Mouse (Mus musculus): ENCODE results near the gene Fhl2. TPM values are rescaled to one million over a fixed set of nuclear protein-coding genes. Genes with fewer than 3 reads are reported as not detected.

Gene Fhl2
- polyA plus RNA-seq, 1 experiment from 2014 or later, result 24.7 TPM

- no peaks in the 10 kb centered on the region for H3K36me3 ChIP-seq (replicated peaks)
- no peaks in the 10 kb centered on the region for H3K4me1 ChIP-seq
- H3K27ac ChIP-seq, result no peak overlapping the region
- ATAC-seq (replicated peaks), result no peak
- no peaks in the 10 kb centered on the region for H3K27me3 ChIP-seq (replicated peaks)
- H3K9ac ChIP-seq, result no peak overlapping the region
- H3K9me3 ChIP-seq, result no peaks in the 10 kb centered on the region
- WGBS, result 5% methylated on average over 7 of the region's 7 CpGs
- no peak overlapping the region for H3K4me3 ChIP-seq
- no peak overlapping the region for H3K4me2 ChIP-seq
Measured at GRCm38 (mm10) chr1:43186334-43186733, 10.4 kb downstream of the Fhl2 start.

DNA sequence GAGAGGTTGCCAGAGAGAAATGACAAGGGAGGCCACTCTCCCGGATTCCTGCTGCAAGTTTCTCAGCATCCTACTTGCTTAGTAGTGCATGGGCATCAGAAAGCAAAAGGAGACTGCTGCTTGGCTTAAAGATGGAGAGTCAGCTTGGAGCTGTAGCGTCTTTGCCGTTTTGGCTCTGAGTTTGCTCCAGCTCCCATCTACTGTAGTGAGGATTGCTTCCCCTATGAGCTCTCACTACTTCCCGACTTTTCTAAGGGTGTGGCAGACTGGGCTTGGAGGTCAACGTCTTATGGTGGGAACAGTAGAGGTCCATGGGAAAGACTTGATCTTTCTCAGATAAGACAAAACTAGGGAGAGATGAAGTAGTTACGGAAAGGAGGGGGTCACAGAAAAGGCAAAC, 15.9 kb downstream of the Fhl2 start:
- H3K27ac ChIP-seq, result no peak overlapping the region
- H3K9me3 ChIP-seq, result no peaks in the 10 kb centered on the region
- H3K27me3 ChIP-seq (replicated peaks), result no peaks in the 10 kb centered on the region
- no peak overlapping the region for H3K4me2 ChIP-seq
- no peak for ATAC-seq (replicated peaks)
- no peak overlapping the region for H3K9ac ChIP-seq
- H3K4me3 ChIP-seq, result no peak overlapping the region
- WGBS, result 85% methylated on average over 6 of the region's 6 CpGs
- no peaks in the 10 kb centered on the region for H3K4me1 ChIP-seq
- H3K36me3 ChIP-seq (replicated peaks), result no peaks in the 10 kb centered on the region

DNA sequence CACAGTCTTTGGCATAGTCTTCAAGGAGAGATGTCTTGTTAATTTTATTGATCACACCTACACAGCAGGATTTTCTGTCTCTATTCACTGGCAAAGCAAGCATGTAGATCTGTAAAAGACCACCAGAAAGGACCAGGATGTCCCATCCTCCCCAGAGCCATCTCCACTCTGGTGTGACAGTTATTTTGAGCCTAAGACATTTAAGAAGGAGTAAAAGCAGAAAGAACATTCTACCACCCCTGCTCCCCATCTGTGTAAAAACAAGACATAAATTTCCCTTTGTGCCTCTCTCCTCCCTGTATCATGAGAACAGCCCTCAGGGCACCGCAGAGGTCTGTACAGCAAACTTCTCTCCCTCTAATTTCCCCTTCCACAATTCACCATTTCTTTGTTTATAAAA, 18.0 kb downstream of the Fhl2 start:
- no peaks in the 10 kb centered on the region for H3K27me3 ChIP-seq (replicated peaks)
- no peak overlapping the region for H3K4me3 ChIP-seq
- no peaks in the 10 kb centered on the region for H3K36me3 ChIP-seq (replicated peaks)
- H3K4me1 ChIP-seq, result no peaks in the 10 kb centered on the region
- no peak overlapping the region for H3K27ac ChIP-seq
- H3K9me3 ChIP-seq, result no peaks in the 10 kb centered on the region
- H3K4me2 ChIP-seq, result no peak overlapping the region
- no peak for ATAC-seq (replicated peaks)
- WGBS, result 96% methylated on average over 1 of the region's 1 CpGs
- H3K9ac ChIP-seq, result no peak overlapping the region

DNA sequence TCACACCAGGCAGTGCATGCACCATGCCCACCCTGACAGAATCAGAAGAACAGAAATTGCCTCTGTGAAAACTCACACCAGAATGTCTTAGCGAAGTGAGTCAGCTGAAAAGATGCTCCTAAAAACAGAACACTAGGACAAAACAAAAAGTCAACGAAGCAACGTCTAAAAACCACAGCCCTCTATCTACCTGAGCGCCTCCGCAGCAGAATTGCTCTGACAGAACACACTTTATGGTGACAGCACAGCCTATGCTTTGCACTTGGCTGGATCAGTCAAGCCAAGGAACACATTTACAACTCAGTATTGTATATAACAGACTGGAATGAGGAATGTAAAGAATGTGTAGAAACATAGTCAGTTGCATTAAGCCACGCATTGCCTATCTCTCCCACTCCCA, 18.4 kb downstream of the Fhl2 start:
- Histone ChIP-seq H3K27ac (no peak overlapping the region), H3K4me2 (no peak overlapping the region), H3K4me1 (no peaks in the 10 kb centered on the region), H3K27me3 (replicated peaks) (no peaks in the 10 kb centered on the region), H3K36me3 (replicated peaks) (no peaks in the 10 kb centered on the region), H3K4me3 (no peak overlapping the region), H3K9me3 (no peaks in the 10 kb centered on the region), H3K9ac (no peak overlapping the region)
- WGBS, result 90% methylated on average over 6 of the region's 6 CpGs
- no peak for ATAC-seq (replicated peaks)

- 83% methylated on average over 7 of the region's 7 CpGs for WGBS
- H3K27ac ChIP-seq, result no peak overlapping the region
- no peak overlapping the region for H3K4me2 ChIP-seq
- H3K9me3 ChIP-seq, result no peaks in the 10 kb centered on the region
- no peaks in the 10 kb centered on the region for H3K27me3 ChIP-seq (replicated peaks)
- H3K4me1 ChIP-seq, result no peaks in the 10 kb centered on the region
- H3K4me3 ChIP-seq, result no peak overlapping the region
- ATAC-seq (replicated peaks), result no peak
- no peak overlapping the region for H3K9ac ChIP-seq
- H3K36me3 ChIP-seq (replicated peaks), result no peaks in the 10 kb centered on the region
Measured at GRCm38 (mm10) chr1:43173283-43174226, 23.2 kb downstream of the Fhl2 start.

DNA sequence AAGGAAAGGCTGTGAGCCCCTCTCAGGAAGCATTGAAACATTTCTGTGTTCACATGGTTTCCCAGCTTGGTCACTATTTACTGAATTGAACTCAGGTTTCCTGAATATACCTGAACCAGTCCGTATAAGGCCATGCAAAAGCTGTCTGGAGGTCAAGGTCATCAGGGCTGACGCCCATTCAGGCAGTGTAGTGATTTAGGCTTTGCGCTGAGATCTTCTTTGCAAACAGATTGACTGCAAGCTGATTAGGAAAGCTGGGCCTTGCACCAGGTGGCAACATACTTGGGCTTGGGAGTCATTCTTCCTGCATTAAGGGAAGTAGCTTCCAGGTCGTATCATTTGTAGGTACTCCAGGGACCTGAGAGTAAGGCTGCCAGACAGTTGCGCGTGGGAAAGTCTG, 25.0 kb downstream of the Fhl2 start:
- 89% methylated on average over 6 of the region's 6 CpGs for WGBS
- no peaks in the 10 kb centered on the region for H3K36me3 ChIP-seq (replicated peaks)
- no peaks in the 10 kb centered on the region for H3K4me1 ChIP-seq
- H3K27ac ChIP-seq, result no peak overlapping the region
- no peaks in the 10 kb centered on the region for H3K27me3 ChIP-seq (replicated peaks)
- no peak overlapping the region for H3K4me2 ChIP-seq
- H3K9ac ChIP-seq, result no peak overlapping the region
- H3K9me3 ChIP-seq, result no peaks in the 10 kb centered on the region
- H3K4me3 ChIP-seq, result no peak overlapping the region
- no peak for ATAC-seq (replicated peaks)

- H3K4me3 ChIP-seq, result no peak overlapping the region
- no peak for ATAC-seq (replicated peaks)
- no peak overlapping the region for H3K9ac ChIP-seq
- WGBS, result 46% methylated on average over 3 of the region's 3 CpGs
- no peak overlapping the region for H3K4me2 ChIP-seq
- no peaks in the 10 kb centered on the region for H3K9me3 ChIP-seq
- H3K4me1 ChIP-seq, result no peaks in the 10 kb centered on the region
- no peaks in the 10 kb centered on the region for H3K36me3 ChIP-seq (replicated peaks)
- H3K27me3 ChIP-seq (replicated peaks), result no peaks in the 10 kb centered on the region
- H3K27ac ChIP-seq, result no peak overlapping the region
Measured at GRCm38 (mm10) chr1:43171093-43171492, 25.7 kb downstream of the Fhl2 start.

DNA sequence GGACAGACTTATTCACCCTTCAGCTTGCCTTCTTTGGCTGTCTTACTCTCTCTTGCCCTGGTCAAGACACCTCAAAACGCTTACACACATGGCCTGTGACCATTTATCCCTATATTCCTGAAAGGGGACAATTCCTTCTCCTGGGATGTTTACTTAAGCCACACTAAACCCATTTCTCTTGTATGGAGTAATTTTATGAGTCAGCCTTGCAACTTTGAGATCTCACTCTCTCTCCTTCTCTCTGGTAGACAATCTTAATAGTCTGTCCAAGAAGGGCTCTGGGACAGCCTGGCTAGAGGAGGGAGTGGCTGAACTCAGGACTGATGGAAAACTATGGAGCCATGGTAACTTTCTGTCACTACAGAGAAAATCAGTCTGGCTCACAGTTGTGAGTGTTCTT, 27.1 kb downstream of the Fhl2 start:
- Histone ChIP-seq H3K4me2 (no peak overlapping the region), H3K27ac (no peak overlapping the region)

DNA sequence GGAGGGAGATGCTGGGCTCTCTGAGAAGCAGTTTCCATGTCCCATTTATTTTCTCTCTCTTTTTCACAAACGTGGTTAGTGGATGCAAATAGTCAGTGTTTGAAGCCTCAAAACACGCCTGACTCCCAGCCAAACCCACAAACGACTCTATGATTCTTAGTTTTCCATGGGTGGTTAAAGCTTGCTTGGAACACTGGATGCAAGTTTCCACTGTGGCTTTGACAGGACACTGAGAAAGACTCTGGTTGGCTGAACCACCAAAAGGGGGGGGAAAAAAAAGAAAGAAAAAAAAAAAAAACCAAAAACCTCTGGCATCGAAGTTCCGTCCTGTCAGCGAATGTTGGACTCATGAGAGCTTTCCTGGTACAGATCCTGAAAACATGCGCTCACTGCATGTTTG, 27.6 kb downstream of the Fhl2 start:
- Histone ChIP-seq H3K4me1 (no peaks in the 10 kb centered on the region), H3K4me3 (no peak overlapping the region), H3K27ac (no peak overlapping the region), H3K4me2 (no peak overlapping the region), H3K9me3 (no peaks in the 10 kb centered on the region), H3K36me3 (replicated peaks) (no peaks in the 10 kb centered on the region), H3K9ac (no peak overlapping the region), H3K27me3 (replicated peaks) (no peaks in the 10 kb centered on the region)
- 84% methylated on average over 7 of the region's 7 CpGs for WGBS
- ATAC-seq (replicated peaks), result no peak

More for the DNA sequence above, 27.1 kb downstream of the Fhl2 start:
- WGBS, result 88% methylated on average over 1 of the region's 1 CpGs
- no peaks in the 10 kb centered on the region for H3K36me3 ChIP-seq (replicated peaks)
- no peak overlapping the region for H3K9ac ChIP-seq
- no peak overlapping the region for H3K4me3 ChIP-seq
- H3K27me3 ChIP-seq (replicated peaks), result no peaks in the 10 kb centered on the region
- ATAC-seq (replicated peaks), result no peak
- no peaks in the 10 kb centered on the region for H3K4me1 ChIP-seq
- H3K9me3 ChIP-seq, result no peaks in the 10 kb centered on the region

GRCm38 (mm10) chr1:43168618-43169017, 28.2 kb downstream of the Fhl2 start:
- H3K27me3 ChIP-seq (replicated peaks), result no peaks in the 10 kb centered on the region
- no peak overlapping the region for H3K4me3 ChIP-seq
- ATAC-seq (replicated peaks), result no peak
- H3K4me2 ChIP-seq, result no peak overlapping the region
- H3K4me1 ChIP-seq, result peaks cover 3% of the 10 kb centered on the region; the same call in 1 of the 2 replicates
- H3K9me3 ChIP-seq, result no peaks in the 10 kb centered on the region
- WGBS, result 84% methylated on average over 7 of the region's 7 CpGs
- H3K27ac ChIP-seq, result no peak overlapping the region
- no peaks in the 10 kb centered on the region for H3K36me3 ChIP-seq (replicated peaks)
- no peak overlapping the region for H3K9ac ChIP-seq

- WGBS, result 51% methylated on average over 5 of the region's 5 CpGs
Measured at GRCm38 (mm10) chr1:43168026-43168425, 28.8 kb downstream of the Fhl2 start.

GRCm38 (mm10) chr1:43164582-43164981, 32.2 kb downstream of the Fhl2 start:
- 97% methylated on average over 5 of the region's 5 CpGs for WGBS
- Histone ChIP-seq H3K27me3 (replicated peaks) (no peaks in the 10 kb centered on the region), H3K9ac (no peak overlapping the region), H3K27ac (no peak overlapping the region), H3K36me3 (replicated peaks) (no peaks in the 10 kb centered on the region), H3K4me3 (no peak overlapping the region), H3K4me2 (no peak overlapping the region), H3K4me1 (peaks cover 11% of the 10 kb centered on the region), H3K9me3 (no peaks in the 10 kb centered on the region)
- ATAC-seq (replicated peaks), result no peak

More at GRCm38 (mm10) chr1:43168026-43168425, 28.8 kb downstream of the Fhl2 start:
- ATAC-seq (replicated peaks), result no peak
- Histone ChIP-seq H3K9me3 (no peaks in the 10 kb centered on the region), H3K27me3 (replicated peaks) (no peaks in the 10 kb centered on the region), H3K27ac (no peak overlapping the region), H3K9ac (no peak overlapping the region), H3K4me2 (no peak overlapping the region), H3K4me1 (peaks cover 4% of the 10 kb centered on the region; the same call in 1 of the 2 replicates), H3K36me3 (replicated peaks) (no peaks in the 10 kb centered on the region), H3K4me3 (no peak overlapping the region)
